Mouse (Mus musculus) adrenal gland (tissue): ENCODE measurements at regions not wholly inside any gene's neighbourhood (a gene's known extent, or its start where the extent isn't known, plus 50 kb on each side); places are given as distances from the start of the nearest gene placed in this dataset.

ENCODE experiments used
- intact Hi-C: fragments of 180-260 bp; cut with DNase I; formaldehyde crosslinking; loops from one replicate; pipeline ENCODE4 v1.15.1; 2025

DNA sequence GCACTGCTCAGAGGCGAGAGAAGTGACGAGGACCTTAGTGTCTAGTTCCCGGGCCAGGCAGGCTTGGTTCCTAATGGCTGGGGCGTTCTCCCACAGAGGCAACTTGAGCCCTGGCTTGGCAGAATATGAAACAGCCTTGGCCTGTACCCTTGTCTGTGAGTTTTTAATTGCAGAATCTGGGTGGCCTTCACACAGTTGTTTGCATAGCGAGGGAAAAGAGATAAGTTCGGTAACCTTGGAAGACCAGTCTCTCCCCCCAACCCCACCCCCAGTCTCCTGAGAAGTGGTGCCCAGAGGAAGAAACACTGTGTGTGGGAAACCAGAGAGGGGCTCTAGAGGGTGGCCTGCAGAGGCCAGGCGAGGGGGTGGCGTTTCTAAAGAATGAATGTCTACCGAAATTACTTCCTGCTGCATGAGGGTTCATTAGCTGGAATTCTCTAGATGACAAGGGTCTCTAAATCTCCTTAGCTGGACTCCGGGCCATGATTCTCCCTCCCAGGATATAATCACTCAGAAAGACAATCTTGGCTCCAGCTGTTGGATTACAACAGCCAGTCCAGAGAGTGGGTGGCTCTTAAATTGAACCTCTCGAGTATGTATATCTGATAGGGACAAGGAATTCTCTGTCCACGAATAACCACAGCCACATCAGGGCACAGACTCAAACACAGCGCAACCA, 142.8 kb downstream of the Gm10260 start:
- intact Hi-C loops, result no loop called here

- intact Hi-C loops, result no loop called here
These were observed 143.5 kb downstream of the Gm10260 start for GRCm38 (mm10) chr13:97616919-97617318.

DNA sequence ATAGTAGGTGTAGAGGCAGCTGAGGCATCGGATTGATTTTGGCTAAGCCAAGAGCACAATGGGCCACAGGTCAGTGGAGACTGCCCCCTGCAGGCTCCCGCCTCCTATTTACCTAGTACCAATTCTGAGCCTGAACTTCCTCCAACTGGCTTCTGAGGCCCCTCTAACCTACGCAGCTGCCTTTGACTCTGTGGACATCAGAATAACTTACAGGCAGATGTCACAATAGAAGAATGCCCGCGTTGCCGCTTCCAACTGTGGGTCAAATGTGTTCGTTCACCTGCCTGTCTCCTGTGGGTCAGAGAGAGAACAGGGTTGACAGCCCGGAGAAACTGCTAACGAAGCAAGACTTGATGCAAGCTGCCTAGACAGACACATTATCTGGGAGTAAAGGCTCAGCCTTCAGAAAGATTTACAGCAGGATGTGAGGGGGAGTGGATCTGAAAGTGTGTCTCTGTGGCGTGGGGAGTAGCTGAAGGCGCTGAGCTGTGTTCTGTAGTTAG, 153.2 kb downstream of the Gm10260 start:
- intact Hi-C loops, result loop anchor here (5.0 kb wide), 2 partner anchors 330 to 370 kb away; no protein-coding TSS in a partner anchor

- intact Hi-C loops, result no loop called here
These were observed 156.0 kb downstream of the Gm10260 start for GRCm38 (mm10) chr13:97604451-97604850.

GRCm38 (mm10) chr13:97601135-97601730, 159.2 kb downstream of the Gm10260 start:
- intact Hi-C loops, result no loop called here

DNA sequence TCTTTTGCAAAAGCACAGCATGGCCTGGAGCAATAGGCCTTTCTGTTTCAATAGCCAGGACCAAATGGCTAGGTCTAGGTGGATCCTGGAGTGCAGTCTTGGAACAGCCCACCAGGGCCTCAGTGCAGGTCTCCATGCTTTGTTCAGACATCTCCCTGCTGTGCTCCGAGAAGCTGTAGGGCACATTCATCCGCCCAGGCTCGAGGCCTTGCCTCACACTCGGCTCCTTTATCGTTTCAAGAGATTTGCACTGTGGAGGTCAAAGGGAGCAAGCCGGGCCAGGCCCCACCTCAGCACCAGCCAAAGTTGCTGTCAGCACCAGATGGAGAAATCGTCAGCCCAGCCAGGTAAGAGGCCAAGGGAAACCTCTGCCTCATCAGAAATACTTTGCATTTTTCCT, 160.3 kb downstream of the Gm10260 start:
- intact Hi-C loops, result no loop called here

DNA sequence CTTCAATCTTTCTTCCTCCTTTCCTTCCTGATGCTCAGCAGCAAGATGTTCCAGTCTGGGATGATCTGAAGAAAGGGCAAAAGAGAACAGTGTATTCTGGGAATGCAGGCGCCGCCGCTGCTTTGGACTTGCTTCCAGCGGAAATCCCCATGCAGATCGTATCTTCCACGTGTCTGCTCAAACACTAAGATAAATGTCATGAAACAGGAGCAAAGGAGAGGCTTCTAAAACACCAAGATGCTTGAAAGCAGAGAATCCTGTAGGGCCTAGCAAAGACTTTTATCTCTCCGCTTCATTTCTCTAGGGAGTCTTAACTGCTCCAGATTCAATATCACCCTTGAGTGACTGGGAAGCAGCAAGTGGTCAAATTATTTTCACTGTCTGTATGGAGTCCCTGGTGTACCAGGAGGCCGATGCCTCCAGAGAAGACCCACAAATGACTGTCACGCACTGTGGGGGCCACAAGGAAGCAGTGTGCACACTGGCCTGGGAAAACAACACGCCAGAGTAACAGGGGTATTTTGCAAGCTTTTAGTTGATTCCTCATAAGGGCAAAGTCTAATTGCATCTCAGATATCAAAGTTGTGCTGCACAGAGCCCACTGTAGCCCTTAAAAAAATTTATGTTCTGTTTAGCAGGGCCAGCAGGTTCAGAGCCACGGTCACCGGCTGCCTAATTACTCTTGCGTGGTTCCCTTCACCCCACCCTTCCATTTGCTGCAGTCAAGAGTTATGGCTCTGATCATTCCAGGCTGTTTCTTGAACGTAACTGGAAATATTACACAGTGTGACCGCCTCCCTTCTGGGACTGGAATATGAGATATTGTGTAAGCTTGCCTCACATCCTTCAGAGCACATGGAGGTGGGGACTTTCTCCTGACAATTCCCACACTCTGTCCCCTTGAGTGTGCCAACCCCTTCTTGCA, 161.7 kb downstream of the Gm10260 start:
- intact Hi-C loops, result no loop called here

GRCm38 (mm10) chr13:97594851-97595250, 165.6 kb downstream of the Gm10260 start:
- intact Hi-C loops, result no loop called here

DNA sequence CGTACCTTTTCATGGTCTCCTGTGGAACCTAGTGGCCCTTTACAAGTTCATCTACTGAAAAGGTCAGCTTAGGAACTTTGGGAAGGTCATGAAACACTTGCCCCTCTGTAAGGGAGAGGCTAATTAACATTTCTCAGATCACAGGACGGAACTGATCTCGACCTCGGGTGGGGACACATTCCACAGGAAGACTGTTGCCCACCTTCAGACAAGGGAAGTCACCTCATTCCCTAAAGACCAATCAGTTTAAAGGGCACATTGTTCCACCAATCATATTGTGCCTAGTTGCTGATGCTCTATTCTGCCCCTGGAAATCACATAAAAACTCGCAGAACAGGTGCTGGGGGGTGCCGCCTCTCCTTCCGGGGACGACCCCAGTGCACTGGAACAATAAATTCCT, 170.8 kb downstream of the Gm10260 start:
- intact Hi-C loops, result loop anchor here (10.0 kb wide), 1 partner anchor 145 kb away; no protein-coding TSS in a partner anchor

DNA sequence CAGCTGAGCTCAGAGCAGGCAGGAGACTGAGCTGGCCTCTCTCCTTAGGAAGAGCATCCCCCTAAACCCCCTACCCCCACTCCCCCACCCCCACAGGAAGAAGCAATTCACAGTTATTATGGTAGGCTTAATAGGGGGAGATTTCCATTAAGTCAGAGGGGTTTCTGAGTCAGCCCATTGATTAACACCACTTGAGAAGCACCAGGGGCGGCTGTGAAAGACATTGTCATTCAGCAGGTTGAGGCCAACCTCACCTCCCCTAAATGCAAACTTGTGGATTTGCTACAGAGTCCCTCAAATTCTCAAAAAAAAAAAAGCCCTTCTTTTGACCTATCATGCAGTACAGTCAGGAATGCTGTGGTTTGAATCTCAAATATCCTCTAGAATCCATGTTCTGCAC, 172.3 kb downstream of the Gm10260 start:
- intact Hi-C loops, result loop anchor here (10.0 kb wide), 1 partner anchor 143 kb away; no protein-coding TSS in a partner anchor

DNA sequence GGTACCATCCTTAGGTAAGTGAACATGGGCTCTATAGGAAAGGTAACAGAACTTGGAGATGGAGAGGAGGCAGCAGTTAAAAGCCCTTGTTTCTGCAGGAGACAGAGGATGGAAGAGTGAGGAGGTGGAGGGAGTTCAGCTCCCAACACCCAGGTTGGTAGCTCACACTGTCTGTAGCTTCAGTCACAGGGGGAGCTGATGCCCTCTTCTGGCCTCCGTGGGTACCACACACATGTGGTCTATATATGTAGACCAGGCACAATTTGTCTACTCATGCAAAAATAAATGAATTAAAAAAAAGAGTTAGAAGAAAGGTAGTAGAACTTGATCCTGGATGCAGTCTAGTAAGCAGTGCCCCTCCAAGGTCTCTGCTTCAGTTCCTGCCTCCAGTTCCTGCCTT, 173.3 kb downstream of the Gm10260 start:
- intact Hi-C loops, result loop anchor here (10.0 kb wide), 1 partner anchor 142 kb away; no protein-coding TSS in a partner anchor

DNA sequence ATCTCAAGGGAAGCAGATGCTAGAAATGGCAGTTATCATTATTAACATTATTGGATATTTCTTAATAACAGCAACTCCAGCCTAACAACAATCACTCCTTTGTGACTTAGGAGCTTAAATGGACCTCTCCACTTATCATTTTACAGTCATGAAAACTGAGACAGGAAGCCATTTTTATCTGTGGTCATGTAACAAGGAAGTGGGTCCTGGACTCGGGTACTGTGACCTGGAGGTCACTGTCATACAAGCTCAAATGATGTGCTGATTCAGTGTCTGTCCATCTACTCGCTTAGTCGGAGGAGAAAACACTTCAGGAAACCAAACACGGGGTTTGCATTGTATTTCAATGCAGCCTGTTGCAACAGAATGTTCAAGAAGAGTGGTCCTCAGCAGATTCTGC, 176.4 kb downstream of the Gm10260 start:
- intact Hi-C loops, result loop anchor here (10.0 kb wide), 1 partner anchor 139 kb away; no protein-coding TSS in a partner anchor

DNA sequence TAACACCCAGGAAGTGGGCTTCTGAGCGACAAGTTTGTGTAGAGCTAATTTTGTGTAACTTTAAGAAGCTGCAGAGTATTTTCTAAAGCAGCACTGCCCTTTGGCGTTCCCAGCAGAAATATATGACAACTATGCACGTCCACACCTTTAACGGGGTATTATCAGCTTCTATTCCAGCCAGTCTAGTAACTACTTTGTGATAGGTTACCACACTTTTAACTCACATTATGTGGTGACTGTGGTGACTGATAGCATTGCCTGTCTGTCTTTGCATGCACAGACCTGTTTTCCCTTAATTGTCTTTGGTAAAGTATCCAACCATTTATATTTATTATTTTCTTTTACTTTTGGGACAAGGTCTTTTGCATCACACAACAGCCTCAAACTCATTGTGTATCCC, 179.1 kb downstream of the Gm10260 start:
- intact Hi-C loops, result loop anchor here (10.0 kb wide), 1 partner anchor 137 kb away; no protein-coding TSS in a partner anchor

- intact Hi-C loops, result loop anchor here (10.0 kb wide), 1 partner anchor 136 kb away; no protein-coding TSS in a partner anchor
These were observed 180.1 kb downstream of the Gm10260 start for GRCm38 (mm10) chr13:97580241-97580874.

GRCm38 (mm10) chr13:97578595-97578994, 181.8 kb downstream of the Gm10260 start:
- intact Hi-C loops, result no loop called here

DNA sequence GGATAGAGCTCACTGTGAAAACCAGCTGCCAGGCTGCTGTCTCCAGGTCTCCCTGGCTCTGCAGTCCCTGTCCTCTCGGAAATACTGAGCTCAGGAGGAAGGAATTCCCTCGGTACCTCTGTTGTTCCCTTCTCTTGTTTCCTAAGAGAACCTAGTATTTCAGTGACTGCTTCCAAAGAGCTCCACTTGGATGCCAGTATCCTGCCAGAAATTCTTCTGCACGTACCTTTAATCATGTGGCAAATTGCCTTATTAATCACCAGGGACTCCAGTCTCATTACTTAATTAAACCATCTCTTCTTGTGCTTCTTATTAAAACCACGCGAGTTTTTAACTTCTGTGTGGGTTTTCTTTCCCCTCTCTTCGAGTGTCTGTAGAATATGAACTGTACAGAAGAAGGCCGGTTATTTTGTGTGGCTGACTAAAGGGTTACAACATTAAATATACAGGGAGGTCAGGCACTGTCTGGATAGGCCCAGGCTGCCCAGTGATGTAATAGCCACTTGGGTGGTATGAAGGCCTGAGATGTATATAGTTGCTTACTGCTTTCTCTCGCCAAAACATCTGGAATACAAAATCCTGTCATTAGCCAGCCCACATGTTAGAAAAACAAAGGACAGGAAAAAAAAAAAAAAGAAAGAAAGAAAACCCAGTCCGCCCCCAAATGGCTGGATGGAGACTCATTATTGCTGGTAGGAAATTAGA, 183.2 kb downstream of the Gm10260 start:
- intact Hi-C loops, result no loop called here

GRCm38 (mm10) chr13:97573601-97574000, 186.8 kb downstream of the Gm10260 start:
- intact Hi-C loops, result no loop called here

DNA sequence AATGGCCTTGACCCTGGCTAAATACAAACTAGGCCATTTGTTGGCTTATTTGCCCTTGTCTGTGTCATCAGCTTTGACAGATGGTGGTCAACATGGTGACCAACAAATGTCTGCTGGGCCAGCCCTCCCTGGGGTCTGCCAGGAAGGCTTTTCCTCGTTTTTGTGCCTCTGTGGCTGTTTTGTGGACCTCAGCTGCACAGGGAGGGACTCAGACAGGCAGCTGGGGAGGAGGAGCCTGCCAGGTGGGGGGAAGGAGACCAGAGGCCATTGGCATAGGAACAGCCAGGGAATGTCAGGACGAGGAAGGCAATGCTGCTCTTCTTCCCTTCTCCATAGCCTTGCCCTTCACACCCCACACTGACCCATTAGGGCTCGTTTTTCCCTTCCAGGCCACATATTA, 188.1 kb downstream of the Gm10260 start:
- intact Hi-C loops, result no loop called here

- intact Hi-C loops, result no loop called here
These were observed 190.4 kb downstream of the Gm10260 start for GRCm38 (mm10) chr13:97570009-97570408.

GRCm38 (mm10) chr13:97567632-97568031, 192.8 kb downstream of the Gm10260 start:
- intact Hi-C loops, result no loop called here
